Mouse (Mus musculus) adrenal gland, postnatal 10 days (tissue): ENCODE measurements around the gene Pglyrp3. TPM values are rescaled to one million over a fixed set of nuclear protein-coding genes. Genes with fewer than 3 reads are reported as not detected.
"Not testable (repeated sequence)": the region's sequence is repeated elsewhere in the genome, so short reads cannot be mapped to it uniquely, and the experiment has no call there.

Experiments
- DNase-seq: peaks from one replicate; pipeline ENCODE4 v3.0.0; 2021; ENCODE audit warnings: mixed read lengths
- long read RNA-seq, 2 experiments: library from polyadenylated mRNA; stranded (forward); transcript quantifications; one replicate each; pipeline ENCODE4 v2.0.0; 2021
- microRNA-seq: library from miRNA; unstranded; fragments of <30 nt; microRNA quantifications from one replicate; pipeline ENCODE4 v1.2.0, GENCODE M21; 2021
- total RNA-seq, 2 experiments: library from RNA; stranded (reverse); gene quantifications; 2 replicates each; pipeline ENCODE4 v1.2.3; 2021

The Pglyrp3 gene
- not detected for total RNA-seq
- long read RNA-seq, experiment 1: 0 reads
- long read RNA-seq, experiment 2: 0 reads

GRCm38 (mm10) chr3:92014283-92014682 lies at the start of gene Pglyrp3:
Gene Pglyrp3 (plus strand): TSS chr3:92014583.
- no peak for DNase-seq

- no peak for DNase-seq
Measured at GRCm38 (mm10) chr3:92011001-92011400, 3.4 kb upstream of the Pglyrp3 start.

- not testable (repeated sequence) for DNase-seq
Measured at GRCm38 (mm10) chr3:92024541-92024940, 10.2 kb downstream of the Pglyrp3 start.

- DNase-seq: no peak
Measured at GRCm38 (mm10) chr3:92033203-92033602, 18.8 kb downstream of the Pglyrp3 start.

DNA sequence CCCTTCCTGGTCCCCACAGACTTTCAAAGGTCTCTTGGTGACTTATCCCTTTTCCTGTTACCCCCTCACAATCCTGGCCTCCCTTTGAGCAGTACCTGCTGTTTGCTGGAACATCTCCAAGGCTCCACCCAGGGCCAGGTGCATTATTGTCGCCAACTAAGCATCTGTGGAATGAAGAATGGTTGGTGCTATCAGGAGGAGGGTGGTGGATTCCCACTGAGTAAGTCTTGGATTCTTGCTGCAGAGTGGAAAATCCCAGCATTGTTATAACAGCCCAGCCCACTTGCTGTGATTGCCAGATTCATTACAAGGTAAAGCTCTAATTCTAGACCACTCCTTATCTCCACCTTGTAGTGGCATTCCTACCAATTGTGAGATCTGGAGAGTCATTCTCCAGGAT lies 19.5 kb downstream of the Pglyrp3 start:
- DNase-seq: no peak

GRCm38 (mm10) chr3:92050382-92051054 lies 36.1 kb downstream of the Pglyrp3 start:
- DNase-seq: peak; percentile 26

DNA sequence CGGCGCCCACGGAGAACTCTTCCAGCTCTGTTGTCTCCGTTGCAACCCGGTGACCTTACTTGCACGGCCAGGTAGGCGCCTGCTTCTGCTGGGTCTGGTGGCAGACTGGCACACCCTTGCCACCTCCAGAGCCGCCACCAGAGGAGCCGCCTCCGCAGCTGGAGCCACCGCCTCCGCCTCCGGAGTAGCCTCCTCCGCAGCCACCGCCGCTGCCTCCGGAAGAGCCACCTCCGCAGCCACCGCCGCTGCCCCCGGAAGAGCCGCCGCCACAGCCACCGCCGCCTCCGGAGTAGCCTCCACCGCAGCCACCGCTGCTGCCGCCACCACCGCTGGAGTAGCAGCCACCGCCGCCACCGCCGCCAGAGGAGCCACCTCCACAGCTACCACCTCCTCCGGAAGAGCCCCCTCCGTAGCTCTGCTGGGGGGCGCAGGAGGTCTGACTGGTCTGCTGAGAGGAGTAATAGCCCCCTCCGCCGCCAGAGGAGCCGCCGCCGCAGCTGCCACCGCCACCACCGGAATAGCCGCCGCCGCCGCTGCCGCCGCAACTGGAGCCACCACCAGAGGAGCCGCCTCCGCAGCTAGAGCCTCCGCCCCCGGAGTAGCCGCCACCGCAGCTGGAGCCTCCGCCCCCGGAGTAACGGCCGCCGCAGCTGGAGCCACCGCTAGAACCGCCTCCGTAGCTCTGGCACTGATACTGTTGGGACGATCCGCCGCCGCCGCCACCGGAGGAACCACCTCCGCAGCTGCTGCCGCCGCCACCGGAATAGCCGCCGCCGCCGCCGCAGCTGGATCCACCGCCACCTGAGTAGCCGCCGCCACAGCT lies 66.3 kb downstream of the Pglyrp3 start:
- DNase-seq: peak; percentile 85

Small RNAs within 50 kb of the gene (microRNA-seq; reads per million reads assigned to microRNA genes)
- gene Gm23697: not detected
- not detected for gene Gm25145

Other genes starting within 250 kb of the Pglyrp3 start
- gene Lor, start 68.6 kb downstream of the Pglyrp3 start, total RNA-seq: not detected
- not detected for gene Prr9, start 109.4 kb downstream of the Pglyrp3 start, total RNA-seq
- not detected for gene Lelp1, start 128.2 kb downstream of the Pglyrp3 start, total RNA-seq
- not detected for gene Sprr2a1, start 201.2 kb downstream of the Pglyrp3 start, total RNA-seq
- gene Sprr2a2, start 201.3 kb downstream of the Pglyrp3 start, total RNA-seq: not detected